8 mouse cellular contexts compared by ENCODE assay signal in genomic region chr7:84151001-84151959, GRCm38 (mm10). TPM values are rescaled to one million over a fixed set of nuclear protein-coding genes. Genes with fewer than 3 reads are reported as not detected.
DNase-seq lines count a peak whose midpoint lies in the region; ATAC-seq and TF ChIP-seq lines count a peak whose summit lies in the region.

TSS of gene Abhd17c (minus strand) at chr7:84151893.

- peaks cover 55% of the 10 kb centered on the region for H3K79me2 ChIP-seq in C2C12 (ENCODE audit: control insufficient read depth, insufficient read depth)

- H3K4me2 ChIP-seq in kidney, embryonic 15.5 days, result peak within 1 kb of the TSS; percentile 89
- H3K4me2 ChIP-seq in liver, embryonic 13.5 days, result peak within 1 kb of the TSS; percentile 96
- H3K4me2 ChIP-seq in neural tube, embryonic 13.5 days, result peak within 1 kb of the TSS; percentile 95

- H3ac ChIP-seq in C2C12 (ENCODE audit: control insufficient read depth, insufficient read length, low read depth), result peak within 1 kb of the TSS; percentile 98

- DNase-seq in adrenal gland, postnatal 25 days, result peak; percentile 54
- peak; percentile 85 for DNase-seq in heart, embryonic 10.5 days (ENCODE audit: low spot score)
- DNase-seq in liver, embryonic 13.5 days, result peak; percentile 34

- whole genome bisulfite sequencing in heart, embryonic 10.5 days, result under 1% methylated on average over 101 of the region's 109 CpGs
- WGBS in kidney, embryonic 15.5 days, result under 1% methylated on average over 107 of the region's 109 CpGs
- WGBS in liver, embryonic 13.5 days (ENCODE audit: insufficient replicate concordance), result under 1% methylated on average over 99 of the region's 109 CpGs
- 1% methylated on average over 94 of the region's 109 CpGs for WGBS in neural tube, embryonic 13.5 days

- peak within 1 kb of the TSS; percentile 65 for H3K4me3 ChIP-seq in C2C12 (ENCODE audit: insufficient read depth, poor library complexity, severe bottlenecking)
- peak within 1 kb of the TSS; percentile 91 for H3K4me3 ChIP-seq in embryonic fibroblast, embryonic 13.5 days (ENCODE audit: insufficient read depth, low read length)
- peak within 1 kb of the TSS; percentile 98 for H3K4me3 ChIP-seq in heart, embryonic 10.5 days
- H3K4me3 ChIP-seq in kidney, embryonic 15.5 days (replicated peaks), result peak within 1 kb of the TSS; percentile 73
- H3K4me3 ChIP-seq in liver, embryonic 13.5 days (replicated peaks), result peak within 1 kb of the TSS; percentile 92
- peak within 1 kb of the TSS; percentile 95 for H3K4me3 ChIP-seq in neural tube, embryonic 13.5 days
- H3K4me3 ChIP-seq in testis, adult 2 months (ENCODE audit: control insufficient read depth, low read depth, low read length), result peak within 1 kb of the TSS; percentile 93

- no peaks in the 10 kb centered on the region for H3K4me1 ChIP-seq in embryonic fibroblast, embryonic 13.5 days (ENCODE audit: control insufficient read depth, insufficient read depth, low read length)
- H3K4me1 ChIP-seq in heart, embryonic 10.5 days, result peaks cover 43% of the 10 kb centered on the region
- H3K4me1 ChIP-seq in kidney, embryonic 15.5 days, result peaks cover 41% of the 10 kb centered on the region
- peaks cover 61% of the 10 kb centered on the region for H3K4me1 ChIP-seq in liver, embryonic 13.5 days (replicated peaks)
- peaks cover 53% of the 10 kb centered on the region for H3K4me1 ChIP-seq in neural tube, embryonic 13.5 days (replicated peaks)
- peaks cover 11% of the 10 kb centered on the region for H3K4me1 ChIP-seq in testis, adult 2 months (ENCODE audit: control insufficient read depth, insufficient read depth, low read length)

- no peak; the same call in 1 of the 2 replicates for TF ChIP-seq POLR2A in embryonic fibroblast, embryonic 13.5 days (IDR thresholded peaks at IDR 0.05; ENCODE audit: low read depth, low read length)
- TF ChIP-seq POLR2A in testis, adult 2 months (IDR thresholded peaks at IDR 0.05; ENCODE audit: control insufficient read depth, low read depth, low read length), result peak; percentile 42

- peak within 1 kb of the TSS; percentile 76 for H3K27ac ChIP-seq in embryonic fibroblast, embryonic 13.5 days (ENCODE audit: insufficient read depth, low read length)
- peak within 1 kb of the TSS; percentile 99 for H3K27ac ChIP-seq in heart, embryonic 10.5 days
- peak within 1 kb of the TSS; percentile 94 for H3K27ac ChIP-seq in kidney, embryonic 15.5 days
- H3K27ac ChIP-seq in liver, embryonic 13.5 days, result peak within 1 kb of the TSS; percentile 81
- H3K27ac ChIP-seq in neural tube, embryonic 13.5 days (replicated peaks), result peak within 1 kb of the TSS; percentile 97
- peak within 1 kb of the TSS; percentile 84 for H3K27ac ChIP-seq in testis, adult 2 months (ENCODE audit: control insufficient read depth, insufficient read depth, low read depth, low read length)

- peak; percentile 67 for ATAC-seq in kidney, embryonic 15.5 days (replicated peaks; ENCODE audit: low FRiP score)
- ATAC-seq in liver, embryonic 13.5 days (ENCODE audit: low read depth), result peak; percentile 44
- peak; percentile 79 for ATAC-seq in neural tube, embryonic 13.5 days (ENCODE audit: low read depth)

- peaks cover 6% of the 10 kb centered on the region for H3K36me3 ChIP-seq in C2C12 (ENCODE audit: control insufficient read depth, insufficient read depth)
- H3K36me3 ChIP-seq in heart, embryonic 10.5 days, result peaks cover 8% of the 10 kb centered on the region; the same call in 1 of the 2 replicates
- peaks cover 6% of the 10 kb centered on the region for H3K36me3 ChIP-seq in kidney, embryonic 15.5 days
- 0 out of 2 replicates have a peak, but pooled peaks cover 2% of the 10 kb centered on the region for H3K36me3 ChIP-seq in liver, embryonic 13.5 days
- H3K36me3 ChIP-seq in neural tube, embryonic 13.5 days, result peaks cover 8% of the 10 kb centered on the region; the same call in 1 of the 2 replicates
- H3K36me3 ChIP-seq in testis, adult 2 months (ENCODE audit: control insufficient read depth, insufficient read depth, low read length), result 0 out of 2 replicates have a peak, but pooled peaks cover 1% of the 10 kb centered on the region

- no peaks in the 10 kb centered on the region for H3K27me3 ChIP-seq in C2C12 (ENCODE audit: control insufficient read depth, insufficient read depth, insufficient read length)
- no peaks in the 10 kb centered on the region for H3K27me3 ChIP-seq in heart, embryonic 10.5 days (ENCODE audit: insufficient read depth, poor library complexity, severe bottlenecking)
- no peaks in the 10 kb centered on the region for H3K27me3 ChIP-seq in kidney, embryonic 15.5 days
- H3K27me3 ChIP-seq in liver, embryonic 13.5 days, result no peaks in the 10 kb centered on the region
- no peaks in the 10 kb centered on the region for H3K27me3 ChIP-seq in neural tube, embryonic 13.5 days
- no peaks in the 10 kb centered on the region for H3K27me3 ChIP-seq in testis, adult 2 months (ENCODE audit: control insufficient read depth, insufficient read depth, low read length)

- peaks cover 48% of the 10 kb centered on the region for H3K79me3 ChIP-seq in C2C12 (ENCODE audit: low read depth)

- H3K9me3 ChIP-seq in heart, embryonic 10.5 days, result no peaks in the 10 kb centered on the region
- H3K9me3 ChIP-seq in kidney, embryonic 15.5 days (replicated peaks), result no peaks in the 10 kb centered on the region
- H3K9me3 ChIP-seq in liver, embryonic 13.5 days (replicated peaks), result no peaks in the 10 kb centered on the region
- no peaks in the 10 kb centered on the region for H3K9me3 ChIP-seq in neural tube, embryonic 13.5 days

- H3K9ac ChIP-seq in kidney, embryonic 15.5 days, result peak within 1 kb of the TSS; percentile 80
- H3K9ac ChIP-seq in liver, embryonic 13.5 days, result peak within 1 kb of the TSS; percentile 89
- peak within 1 kb of the TSS; percentile 96 for H3K9ac ChIP-seq in neural tube, embryonic 13.5 days

- TF ChIP-seq CTCF in C2C12 (IDR thresholded peaks at IDR 0.05; ENCODE audit: control insufficient read depth, insufficient read depth, insufficient read length), result no peak
- TF ChIP-seq CTCF in embryonic fibroblast, embryonic 13.5 days (IDR thresholded peaks at IDR 0.05; ENCODE audit: borderline replicate concordance, insufficient read depth, low read length), result no peak
- TF ChIP-seq CTCF in testis, adult 2 months (IDR thresholded peaks at IDR 0.05; ENCODE audit: control insufficient read depth, insufficient read depth, insufficient replicate concordance, low read depth, low read length), result no peak

TF ChIP-seq in C2C12, 6 proteins besides CTCF, POLR2A, EP300 and RAD21:
- no peak for TF ChIP-seq MYOG (IDR thresholded peaks at IDR 0.05; ENCODE audit: control insufficient read depth, extremely low read depth, insufficient read length)
- peak; percentile 27 for TF ChIP-seq MAX (IDR thresholded peaks at IDR 0.05)
TF ChIP-seq in C2C12: peak in this region for 1.

RNA-seq across cellular contexts. Expression of gene Abhd17c, which starts in this region (rescaled TPM):
- 32.9 TPM for polyA plus RNA-seq in C2C12 (2012; fragmentation: generic; extraction: Trizol)
- total RNA-seq in adrenal gland, postnatal 25 days (2021), result 31.0 and 31.5 TPM in 2 replicates
- polyA plus RNA-seq in embryonic fibroblast, embryonic 13.5 days (2011; ENCODE audit: insufficient read length, low read depth, missing spikeins), result 29.3 and 35.6 TPM in 2 replicates
- polyA plus RNA-seq in heart, embryonic 10.5 days (2016; fragmentation: Nextera tagmentation; extraction: Ambion mirVana), result 27.7 and 39.4 TPM in 2 replicates
- 45.7 and 47.5 TPM in 2 replicates for polyA plus RNA-seq in kidney, embryonic 15.5 days (2015; fragmentation: Nextera tagmentation; extraction: Ambion mirVana)
- polyA plus RNA-seq in liver, embryonic 13.5 days (2015; fragmentation: Nextera tagmentation; extraction: Ambion mirVana), result 14.9 and 18.2 TPM in 2 replicates
- polyA plus RNA-seq in neural tube, embryonic 13.5 days (2015; fragmentation: Nextera tagmentation; extraction: Ambion mirVana), result 55.8 and 62.5 TPM in 2 replicates
- 16.2 and 19.4 TPM in 2 replicates for polyA plus RNA-seq in testis, adult 2 months (2012; rRNA removed)

Comparison
In these comparisons a context has a peak if more than half of its experiments do, and no peak if none do; other contexts are left out.
1. Peak in every context shown above with its lines: DNase-seq, ATAC-seq, H3K4me3 ChIP-seq and H3K27ac ChIP-seq.
2. DNase-seq: peak in every context shown above with its lines; median percentile 85 in heart, embryonic 10.5 days; 54 in adrenal gland, postnatal 25 days; 34 in liver, embryonic 13.5 days.